Mouse (Mus musculus) monocyte, adult 5-6 weeks (primary cell): ENCODE measurements at regions not wholly inside any gene's neighbourhood (a gene's known extent, or its start where the extent isn't known, plus 50 kb on each side); places are given as distances from the start of the nearest gene placed in this dataset.

Experiments used
- ATAC-seq: fragments of 153-309, 156-312 bp; replicated peaks from 2 replicates; pipeline ENCODE4 v1.8.0; 2017; ENCODE audit warnings: mild to moderate bottlenecking; ENCODE audit not compliant: low TSS enrichment, insufficient number of reproducible peaks, severe bottlenecking, poor library complexity, low FRiP score

GRCm38 (mm10) chr2:45486530-45486929 lies 369.3 kb upstream of the Zeb2 start:
- ATAC-seq = no peak

GRCm38 (mm10) chr2:45485477-45485876 lies 368.3 kb upstream of the Zeb2 start:
- ATAC-seq = no peak

- ATAC-seq = 0 out of 2 replicates have a peak, but pooled peaks have one; percentile 66
These were observed 363.5 kb upstream of the Zeb2 start for GRCm38 (mm10) chr2:45480671-45481070.

GRCm38 (mm10) chr2:45475996-45476395 lies 358.8 kb upstream of the Zeb2 start:
- no peak for ATAC-seq

- no peak for ATAC-seq
These were observed 347.1 kb upstream of the Zeb2 start for GRCm38 (mm10) chr2:45464306-45464705.

- ATAC-seq = no peak
These were observed 342.2 kb upstream of the Zeb2 start for GRCm38 (mm10) chr2:45459410-45459809.

- no peak for ATAC-seq
These were observed 337.6 kb upstream of the Zeb2 start for GRCm38 (mm10) chr2:45454811-45455210.

- no peak for ATAC-seq
These were observed 322.0 kb upstream of the Zeb2 start for GRCm38 (mm10) chr2:45439146-45439545.

GRCm38 (mm10) chr2:45438739-45439138 lies 321.5 kb upstream of the Zeb2 start:
- ATAC-seq = no peak

GRCm38 (mm10) chr2:45435261-45435980 lies 318.2 kb upstream of the Zeb2 start:
- ATAC-seq = no peak

GRCm38 (mm10) chr2:45434789-45435188 lies 317.6 kb upstream of the Zeb2 start:
- ATAC-seq = no peak

GRCm38 (mm10) chr2:45434169-45434568 lies 317.0 kb upstream of the Zeb2 start:
- ATAC-seq = no peak

- ATAC-seq = no peak
These were observed 314.2 kb upstream of the Zeb2 start for GRCm38 (mm10) chr2:45431366-45431765.

GRCm38 (mm10) chr2:45421774-45422173 lies 304.6 kb upstream of the Zeb2 start:
- ATAC-seq = no peak

- ATAC-seq = no peak
These were observed 290.9 kb upstream of the Zeb2 start for GRCm38 (mm10) chr2:45408136-45408535.

- no peak for ATAC-seq
These were observed 272.8 kb upstream of the Zeb2 start for GRCm38 (mm10) chr2:45389902-45390492.

- no peak for ATAC-seq
These were observed 254.1 kb upstream of the Zeb2 start for GRCm38 (mm10) chr2:45371268-45371667.

GRCm38 (mm10) chr2:45370615-45370968 lies 253.4 kb upstream of the Zeb2 start:
- no peak for ATAC-seq

- no peak for ATAC-seq
These were observed 252.9 kb upstream of the Zeb2 start for GRCm38 (mm10) chr2:45369914-45370614.

- ATAC-seq = no peak
These were observed 252.2 kb upstream of the Zeb2 start for GRCm38 (mm10) chr2:45369432-45369831.
